Mouse (Mus musculus): ENCODE results near the gene Vmn2r124. TPM values are rescaled to one million over a fixed set of nuclear protein-coding genes. Genes with fewer than 3 reads are reported as not detected.
"Not testable (repeated sequence)": the region's sequence is repeated elsewhere in the genome, so short reads cannot be mapped to it uniquely, and the experiment has no call there.

The Vmn2r124 gene
- 0.03 TPM in 1 of 2 replicates, not detected in the other for polyA plus RNA-seq (2015; fragmentation: Nextera tagmentation; extraction: Ambion mirVana)

- no peak for ATAC-seq (replicated peaks; ENCODE audit: low FRiP score)
- 49% methylated on average over 2 of the region's 2 CpGs for WGBS
- Histone ChIP-seq H3K36me3 (no peaks in the 10 kb centered on the region), H3K4me3 (replicated peaks) (no peak within 1 kb of the TSS), H3K27ac (no peak within 1 kb of the TSS), H3K4me1 (no peaks in the 10 kb centered on the region), H3K9me3 (replicated peaks) (no peaks in the 10 kb centered on the region), H3K27me3 (no peaks in the 10 kb centered on the region), H3K9ac (no peak within 1 kb of the TSS), H3K4me2 (no peak within 1 kb of the TSS)
These were observed at the start of gene Vmn2r124 for GRCm38 (mm10) chr17:18049124-18049523. TSS of gene Vmn2r124 (plus strand) at chr17:18049424.

GRCm38 (mm10) chr17:18004752-18005151 is 44.5 kb upstream of the Vmn2r124 start:
- no peak overlapping the region for H3K4me2 ChIP-seq
- no peak overlapping the region for H3K9ac ChIP-seq
- ATAC-seq (replicated peaks; ENCODE audit: low FRiP score): no peak
- no peak overlapping the region for H3K27ac ChIP-seq
- WGBS: 91% methylated on average over 1 of the region's 1 CpGs
- H3K9me3 ChIP-seq (replicated peaks): no peaks in the 10 kb centered on the region
- no peaks in the 10 kb centered on the region for H3K27me3 ChIP-seq
- no peaks in the 10 kb centered on the region for H3K36me3 ChIP-seq
- H3K4me1 ChIP-seq: no peaks in the 10 kb centered on the region
- H3K4me3 ChIP-seq (replicated peaks): no peak overlapping the region

- H3K4me2 ChIP-seq: no peak within 1 kb of the TSS
- WGBS: 53% methylated on average over 2 of the region's 2 CpGs
- no peaks in the 10 kb centered on the region for H3K27me3 ChIP-seq
- no peaks in the 10 kb centered on the region for H3K36me3 ChIP-seq
- H3K4me3 ChIP-seq (replicated peaks): no peak within 1 kb of the TSS
- H3K9me3 ChIP-seq (replicated peaks): no peaks in the 10 kb centered on the region
- H3K27ac ChIP-seq: no peak within 1 kb of the TSS
- no peak for ATAC-seq (replicated peaks; ENCODE audit: low FRiP score)
- H3K9ac ChIP-seq: no peak within 1 kb of the TSS
- H3K4me1 ChIP-seq: no peaks in the 10 kb centered on the region
These were observed 27.8 kb upstream of the Vmn2r124 start, which contains the start of gene Fpr-rs4 for GRCm38 (mm10) chr17:18021433-18021832. TSS of gene Fpr-rs4 (plus strand) at chr17:18021733.

DNA sequence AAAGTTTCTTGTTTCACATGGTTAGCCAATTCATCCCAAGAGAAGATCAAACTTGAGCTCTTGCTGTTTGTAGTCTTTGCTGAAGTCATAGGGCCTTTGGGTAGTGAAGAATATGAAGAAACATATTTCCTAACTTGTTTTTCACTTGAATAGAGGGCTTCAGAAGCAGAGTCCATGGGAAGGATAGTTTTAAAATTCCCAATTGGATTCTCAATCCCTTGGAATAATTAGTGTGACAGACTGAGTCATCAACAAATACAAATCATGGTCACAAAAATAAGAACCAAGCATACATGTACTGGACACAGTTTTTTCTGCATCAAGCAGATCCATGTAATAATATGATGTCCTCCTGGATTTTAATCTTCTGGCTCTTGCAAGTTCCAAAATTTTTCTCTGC is 35.5 kb downstream of the Vmn2r124 start, which contains the start of gene Vmn2r91:
Gene Vmn2r91 (plus strand): TSS at position 301 of the 400 bp plus-strand sequence.
- not testable (repeated sequence) for ATAC-seq (replicated peaks; ENCODE audit: low FRiP score)

DNA sequence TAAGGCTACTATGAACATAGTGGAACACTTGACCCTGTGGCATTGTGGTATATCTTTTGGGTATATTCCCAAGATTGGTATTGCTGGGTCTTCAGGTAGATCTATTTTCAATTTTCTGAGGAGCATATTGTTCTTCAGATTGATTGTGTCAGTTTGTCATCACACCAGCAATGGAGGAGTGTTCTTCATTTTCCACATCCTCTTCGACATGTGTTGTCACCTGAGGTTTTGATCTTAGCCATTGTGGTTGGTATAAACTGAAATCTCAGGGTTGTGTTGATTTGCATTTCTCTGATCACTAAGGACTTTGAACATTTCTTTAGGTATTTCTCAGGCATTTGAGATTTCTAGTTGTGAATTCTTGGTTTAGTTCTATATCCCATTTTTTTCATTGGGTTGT is 46.4 kb downstream of the Vmn2r124 start:
- H3K4me2 ChIP-seq; ATAC-seq (replicated peaks; ENCODE audit: low FRiP score); H3K9me3 ChIP-seq (replicated peaks); H3K27me3 ChIP-seq; H3K27ac ChIP-seq; H3K36me3 ChIP-seq; H3K4me1 ChIP-seq; H3K9ac ChIP-seq; H3K4me3 ChIP-seq (replicated peaks): not testable (repeated sequence)
- WGBS: 65% methylated on average over 1 of the region's 1 CpGs

More for the DNA sequence above, 35.5 kb downstream of the Vmn2r124 start, which contains the start of gene Vmn2r91:
- not testable (repeated sequence) for H3K4me3 ChIP-seq (replicated peaks); H3K9me3 ChIP-seq (replicated peaks); H3K27me3 ChIP-seq; H3K36me3 ChIP-seq; H3K9ac ChIP-seq; H3K4me2 ChIP-seq; H3K27ac ChIP-seq; H3K4me1 ChIP-seq

DNA sequence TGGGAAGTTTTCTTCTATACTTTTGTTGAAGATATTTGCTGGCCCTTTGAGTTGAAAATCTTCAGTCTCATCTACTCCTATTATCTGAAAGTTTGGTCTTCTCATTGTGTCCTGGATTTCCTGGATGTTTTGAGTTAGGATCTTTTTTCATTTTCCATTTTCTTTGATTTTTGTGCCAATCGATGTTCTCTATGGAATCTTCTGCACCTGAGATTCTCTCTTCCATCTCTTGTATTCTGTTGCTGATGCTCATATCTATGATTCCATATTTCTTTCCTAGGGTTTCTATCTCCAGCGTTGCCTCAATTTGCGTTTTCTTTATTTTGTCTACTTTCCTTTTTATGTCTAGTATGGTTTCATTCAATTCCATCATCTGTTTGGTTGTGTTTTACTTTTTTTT is 53.0 kb downstream of the Vmn2r124 start:
- 85% methylated on average over 3 of the region's 3 CpGs for WGBS
- not testable (repeated sequence) for H3K4me2 ChIP-seq; H3K4me1 ChIP-seq; H3K9ac ChIP-seq; H3K27ac ChIP-seq; ATAC-seq (replicated peaks; ENCODE audit: low FRiP score); H3K36me3 ChIP-seq; H3K9me3 ChIP-seq (replicated peaks); H3K4me3 ChIP-seq (replicated peaks); H3K27me3 ChIP-seq

Other genes starting within 250 kb of the Vmn2r124 start
- gene Spaca6, start 222.3 kb upstream of the Vmn2r124 start, polyA plus RNA-seq (2015; fragmentation: Nextera tagmentation; extraction: Ambion mirVana): 37.3 and 37.7 TPM in 2 replicates
- 0.88 and 1.1 TPM in 2 replicates for gene Has1, start 194.2 kb upstream of the Vmn2r124 start, polyA plus RNA-seq (2015; fragmentation: Nextera tagmentation; extraction: Ambion mirVana)
- 0.32 and 0.73 TPM in 2 replicates for gene Fpr1, start 165.5 kb upstream of the Vmn2r124 start, polyA plus RNA-seq (2015; fragmentation: Nextera tagmentation; extraction: Ambion mirVana)
- 0.60 and 0.73 TPM in 2 replicates for gene Fpr2, start 161.6 kb upstream of the Vmn2r124 start, polyA plus RNA-seq (2015; fragmentation: Nextera tagmentation; extraction: Ambion mirVana)
- not detected in 2 replicates for gene Fpr3, start 161.6 kb upstream of the Vmn2r124 start, polyA plus RNA-seq (2015; fragmentation: Nextera tagmentation; extraction: Ambion mirVana)
- not detected in 2 replicates for gene Fpr-rs4, start 27.7 kb upstream of the Vmn2r124 start, polyA plus RNA-seq (2015; fragmentation: Nextera tagmentation; extraction: Ambion mirVana)
- not detected in 2 replicates for gene Vmn2r91, start 35.6 kb downstream of the Vmn2r124 start, polyA plus RNA-seq (2015; fragmentation: Nextera tagmentation; extraction: Ambion mirVana)
- not detected in 2 replicates for gene Vmn2r92, start 102.5 kb downstream of the Vmn2r124 start, polyA plus RNA-seq (2015; fragmentation: Nextera tagmentation; extraction: Ambion mirVana)
- gene Vmn2r94, start 228.3 kb downstream of the Vmn2r124 start, polyA plus RNA-seq (2015; fragmentation: Nextera tagmentation; extraction: Ambion mirVana): not detected in 2 replicates
- gene Vmn2r93, start 248.7 kb downstream of the Vmn2r124 start, polyA plus RNA-seq (2015; fragmentation: Nextera tagmentation; extraction: Ambion mirVana): not detected in 2 replicates